Mouse (Mus musculus): ENCODE measurements at regions not wholly inside any gene's neighbourhood (a gene's known extent, or its start where the extent isn't known, plus 50 kb on each side); places are given as distances from the start of the nearest gene placed in this dataset.

GRCm38 (mm10) chr2:178718048-178718447, 287.7 kb downstream of the Cdh26 start:
- Histone ChIP-seq H3K4me3 (ENCODE audit: insufficient read depth, low read length) (no peak overlapping the region), H3K27ac (ENCODE audit: insufficient read depth, low read length) (no peak overlapping the region), H3K4me1 (ENCODE audit: control insufficient read depth, insufficient read depth, low read length) (no peaks in the 10 kb centered on the region)
- TF ChIP-seq CTCF (IDR thresholded peaks at IDR 0.05; ENCODE audit: extremely low read depth, insufficient read depth, low read length): no peak

- Histone ChIP-seq H3K4me1 (ENCODE audit: control insufficient read depth, insufficient read depth, low read length) (no peaks in the 10 kb centered on the region), H3K4me3 (ENCODE audit: insufficient read depth, low read length) (no peak overlapping the region), H3K27ac (ENCODE audit: insufficient read depth, low read length) (no peak overlapping the region)
- no peak for TF ChIP-seq POLR2A (IDR thresholded peaks at IDR 0.05; ENCODE audit: extremely low read depth, insufficient read depth, low read length)
- no peak for TF ChIP-seq CTCF (IDR thresholded peaks at IDR 0.05; ENCODE audit: extremely low read depth, insufficient read depth, low read length)
Observed at GRCm38 (mm10) chr2:178723455-178723854, 293.1 kb downstream of the Cdh26 start.

- TF ChIP-seq CTCF (IDR thresholded peaks at IDR 0.05; ENCODE audit: extremely low read depth, insufficient read depth, low read length): no peak
- no peak for TF ChIP-seq POLR2A (IDR thresholded peaks at IDR 0.05; ENCODE audit: extremely low read depth, insufficient read depth, low read length)
- H3K27ac ChIP-seq (ENCODE audit: insufficient read depth, low read length): no peak overlapping the region
- no peak overlapping the region for H3K4me3 ChIP-seq (ENCODE audit: insufficient read depth, low read length)
- no peaks in the 10 kb centered on the region for H3K4me1 ChIP-seq (ENCODE audit: control insufficient read depth, insufficient read depth, low read length)
Observed at GRCm38 (mm10) chr2:178724228-178724627, 293.9 kb downstream of the Cdh26 start.

GRCm38 (mm10) chr2:178727930-178728793, 297.8 kb downstream of the Cdh26 start:
- Histone ChIP-seq H3K4me3 (ENCODE audit: insufficient read depth, low read length) (no peak overlapping the region), H3K4me1 (ENCODE audit: control insufficient read depth, insufficient read depth, low read length) (no peaks in the 10 kb centered on the region), H3K27ac (ENCODE audit: insufficient read depth, low read length) (no peak overlapping the region)
- TF ChIP-seq CTCF (IDR thresholded peaks at IDR 0.05; ENCODE audit: extremely low read depth, insufficient read depth, low read length) (no peak), POLR2A (IDR thresholded peaks at IDR 0.05; ENCODE audit: extremely low read depth, insufficient read depth, low read length) (no peak)

GRCm38 (mm10) chr2:178728794-178729120, 298.4 kb downstream of the Cdh26 start:
- H3K27ac ChIP-seq (ENCODE audit: insufficient read depth, low read length): no peak overlapping the region
- H3K4me1 ChIP-seq (ENCODE audit: control insufficient read depth, insufficient read depth, low read length): no peaks in the 10 kb centered on the region
- no peak overlapping the region for H3K4me3 ChIP-seq (ENCODE audit: insufficient read depth, low read length)
- TF ChIP-seq CTCF (IDR thresholded peaks at IDR 0.05; ENCODE audit: extremely low read depth, insufficient read depth, low read length) (no peak), POLR2A (IDR thresholded peaks at IDR 0.05; ENCODE audit: extremely low read depth, insufficient read depth, low read length) (no peak)

GRCm38 (mm10) chr2:178735099-178735498, 304.8 kb downstream of the Cdh26 start:
- Histone ChIP-seq H3K27ac (ENCODE audit: insufficient read depth, low read length) (no peak overlapping the region), H3K4me3 (ENCODE audit: insufficient read depth, low read length) (no peak overlapping the region), H3K4me1 (ENCODE audit: control insufficient read depth, insufficient read depth, low read length) (no peaks in the 10 kb centered on the region)
- TF ChIP-seq POLR2A (IDR thresholded peaks at IDR 0.05; ENCODE audit: extremely low read depth, insufficient read depth, low read length): no peak
- no peak for TF ChIP-seq CTCF (IDR thresholded peaks at IDR 0.05; ENCODE audit: extremely low read depth, insufficient read depth, low read length)

GRCm38 (mm10) chr2:178744617-178745016, 314.3 kb downstream of the Cdh26 start:
- TF ChIP-seq POLR2A (IDR thresholded peaks at IDR 0.05; ENCODE audit: extremely low read depth, insufficient read depth, low read length) (no peak), CTCF (IDR thresholded peaks at IDR 0.05; ENCODE audit: extremely low read depth, insufficient read depth, low read length) (no peak)
- no peak overlapping the region for H3K27ac ChIP-seq (ENCODE audit: insufficient read depth, low read length)
- H3K4me3 ChIP-seq (ENCODE audit: insufficient read depth, low read length): no peak overlapping the region
- no peaks in the 10 kb centered on the region for H3K4me1 ChIP-seq (ENCODE audit: control insufficient read depth, insufficient read depth, low read length)

GRCm38 (mm10) chr2:178745296-178746015, 315.1 kb downstream of the Cdh26 start:
- no peak for TF ChIP-seq POLR2A (IDR thresholded peaks at IDR 0.05; ENCODE audit: extremely low read depth, insufficient read depth, low read length)
- TF ChIP-seq CTCF (IDR thresholded peaks at IDR 0.05; ENCODE audit: extremely low read depth, insufficient read depth, low read length): no peak
- H3K4me3 ChIP-seq (ENCODE audit: insufficient read depth, low read length): no peak overlapping the region
- no peaks in the 10 kb centered on the region for H3K4me1 ChIP-seq (ENCODE audit: control insufficient read depth, insufficient read depth, low read length)
- H3K27ac ChIP-seq (ENCODE audit: insufficient read depth, low read length): no peak overlapping the region

GRCm38 (mm10) chr2:178751247-178751646, 320.9 kb downstream of the Cdh26 start:
- H3K27ac ChIP-seq (ENCODE audit: insufficient read depth, low read length): no peak overlapping the region
- no peaks in the 10 kb centered on the region for H3K4me1 ChIP-seq (ENCODE audit: control insufficient read depth, insufficient read depth, low read length)
- TF ChIP-seq POLR2A (IDR thresholded peaks at IDR 0.05; ENCODE audit: extremely low read depth, insufficient read depth, low read length) (no peak), CTCF (IDR thresholded peaks at IDR 0.05; ENCODE audit: extremely low read depth, insufficient read depth, low read length) (peak; percentile 42)
- no peak overlapping the region for H3K4me3 ChIP-seq (ENCODE audit: insufficient read depth, low read length)

- no peaks in the 10 kb centered on the region for H3K4me1 ChIP-seq (ENCODE audit: control insufficient read depth, insufficient read depth, low read length)
- TF ChIP-seq POLR2A (IDR thresholded peaks at IDR 0.05; ENCODE audit: extremely low read depth, insufficient read depth, low read length): no peak
- TF ChIP-seq CTCF (IDR thresholded peaks at IDR 0.05; ENCODE audit: extremely low read depth, insufficient read depth, low read length): peak; percentile 93
- no peak overlapping the region for H3K27ac ChIP-seq (ENCODE audit: insufficient read depth, low read length)
- no peak overlapping the region for H3K4me3 ChIP-seq (ENCODE audit: insufficient read depth, low read length)
Observed at GRCm38 (mm10) chr2:178758366-178758765, 328.0 kb downstream of the Cdh26 start.
